Mouse (Mus musculus) G1E-ER4 (cell line): ENCODE measurements at regions not wholly inside any gene's neighbourhood (a gene's known extent, or its start where the extent isn't known, plus 50 kb on each side); places are given as distances from the start of the nearest gene placed in this dataset.

Source experiments
- GATA1 ChIP-seq: IDR thresholded peaks from one replicate; pipeline ENCODE4 v1.8.0; 2012; ENCODE audit warnings: low read length, inconsistent platforms

- no peak for TF ChIP-seq GATA1
Measured at GRCm38 (mm10) chr16:73719691-73720090, 691.9 kb downstream of the Robo2 start.

- TF ChIP-seq GATA1 = no peak
Measured at GRCm38 (mm10) chr16:73716301-73716700, 695.3 kb downstream of the Robo2 start.

- TF ChIP-seq GATA1 = no peak
Measured at GRCm38 (mm10) chr16:73707051-73707450, 704.6 kb downstream of the Robo2 start.

- no peak for TF ChIP-seq GATA1
Measured at GRCm38 (mm10) chr16:73689274-73689673, 722.4 kb downstream of the Robo2 start.

GRCm38 (mm10) chr16:73679804-73680203 lies 731.8 kb downstream of the Robo2 start:
- TF ChIP-seq GATA1 = no peak

GRCm38 (mm10) chr16:73670516-73670915 lies 741.1 kb downstream of the Robo2 start:
- no peak for TF ChIP-seq GATA1

- no peak for TF ChIP-seq GATA1
Measured at GRCm38 (mm10) chr16:73652976-73653690, 758.5 kb downstream of the Robo2 start.

GRCm38 (mm10) chr16:73647201-73647782 lies 764.3 kb downstream of the Robo2 start:
- TF ChIP-seq GATA1 = no peak

GRCm38 (mm10) chr16:73613017-73613416 lies 798.6 kb downstream of the Robo2 start:
- no peak for TF ChIP-seq GATA1

- TF ChIP-seq GATA1 = no peak
Measured at GRCm38 (mm10) chr16:73591421-73591820, 820.2 kb downstream of the Robo2 start.

- no peak for TF ChIP-seq GATA1
Measured at GRCm38 (mm10) chr16:73561216-73561615, 850.4 kb downstream of the Robo2 start.

- TF ChIP-seq GATA1 = no peak
Measured at GRCm38 (mm10) chr16:73556940-73557339, 854.7 kb downstream of the Robo2 start.

- no peak for TF ChIP-seq GATA1
Measured at GRCm38 (mm10) chr16:73543651-73544050, 868.0 kb downstream of the Robo2 start.

- no peak for TF ChIP-seq GATA1
Measured at GRCm38 (mm10) chr16:73538040-73538439, 873.6 kb downstream of the Robo2 start.

- no peak for TF ChIP-seq GATA1
Measured at GRCm38 (mm10) chr16:73537541-73537940, 874.1 kb downstream of the Robo2 start.

- TF ChIP-seq GATA1 = no peak
Measured at GRCm38 (mm10) chr16:73530191-73530590, 881.4 kb downstream of the Robo2 start.

GRCm38 (mm10) chr16:73504759-73505158 lies 906.9 kb downstream of the Robo2 start:
- TF ChIP-seq GATA1 = no peak
